Mouse (Mus musculus) thymus, adult 18-20 months (tissue): ENCODE data around the gene Cytip.

Experiments
- DNase-seq, 2 experiments: peaks; one replicate each; pipeline ENCODE4 v3.0.0; 2022; ENCODE audit warnings: mixed read lengths in 2 of 2

Gene Cytip

GRCm38 (mm10) chr2:58195346-58195745, at the start of gene Cytip:
Gene Cytip (minus strand): TSS chr2:58195532.
- DNase-seq: no peak

- no peak for DNase-seq
Measured at GRCm38 (mm10) chr2:58240639-58241038, 45.3 kb upstream of the Cytip start.

- DNase-seq: no peak
Measured at GRCm38 (mm10) chr2:58237487-58237886, 42.2 kb upstream of the Cytip start.

GRCm38 (mm10) chr2:58199442-58199841, 4.1 kb upstream of the Cytip start:
- no peak for DNase-seq

GRCm38 (mm10) chr2:58196880-58197279, 1.5 kb upstream of the Cytip start:
- DNase-seq: no peak

- DNase-seq: no peak
Measured at GRCm38 (mm10) chr2:58194422-58195115, 763 bp downstream of the Cytip start.

GRCm38 (mm10) chr2:58192160-58192559, 3.2 kb downstream of the Cytip start:
- no peak for DNase-seq

- DNase-seq: peak in 1 of 2 experiments; percentile 20
Measured at GRCm38 (mm10) chr2:58189501-58189900, 5.8 kb downstream of the Cytip start.

GRCm38 (mm10) chr2:58188903-58189302, 6.4 kb downstream of the Cytip start:
- no peak for DNase-seq

GRCm38 (mm10) chr2:58187310-58188051, 7.9 kb downstream of the Cytip start:
- no peak for DNase-seq

- DNase-seq: no peak
Measured at GRCm38 (mm10) chr2:58184197-58184596, 11.1 kb downstream of the Cytip start.

GRCm38 (mm10) chr2:58183658-58184057, 11.7 kb downstream of the Cytip start:
- no peak for DNase-seq

- no peak for DNase-seq
Measured at GRCm38 (mm10) chr2:58180776-58181175, 14.6 kb downstream of the Cytip start.

GRCm38 (mm10) chr2:58179056-58179455, 16.3 kb downstream of the Cytip start:
- peak in 1 of 2 experiments; percentile 39 for DNase-seq

GRCm38 (mm10) chr2:58175392-58176291, 19.7 kb downstream of the Cytip start:
- no peak for DNase-seq

- no peak for DNase-seq
Measured at GRCm38 (mm10) chr2:58174476-58175286, 20.7 kb downstream of the Cytip start.

GRCm38 (mm10) chr2:58172963-58173362, 22.4 kb downstream of the Cytip start:
- no peak for DNase-seq

- DNase-seq: no peak
Measured at GRCm38 (mm10) chr2:58169173-58169572, 26.2 kb downstream of the Cytip start.

- no peak for DNase-seq
Measured at GRCm38 (mm10) chr2:58167654-58168053, 27.7 kb downstream of the Cytip start.

- DNase-seq: no peak
Measured at GRCm38 (mm10) chr2:58166764-58167163, 28.6 kb downstream of the Cytip start.

- DNase-seq: peak; percentile 23 to 40
Measured at GRCm38 (mm10) chr2:58163457-58164181, 31.7 kb downstream of the Cytip start.

- DNase-seq: no peak
Measured at GRCm38 (mm10) chr2:58161813-58162212, 33.5 kb downstream of the Cytip start.
